Mouse (Mus musculus) lung, postnatal 36 days (tissue): ENCODE data around the gene Cd59b.
"Not testable (repeated sequence)": the region's sequence is repeated elsewhere in the genome, so short reads cannot be mapped to it uniquely, and the experiment has no call there.

ENCODE experiments used
- DNase-seq: peaks from one replicate; pipeline ENCODE4 v3.0.0; 2022; ENCODE audit warnings: mixed read lengths

Gene Cd59b

DNA sequence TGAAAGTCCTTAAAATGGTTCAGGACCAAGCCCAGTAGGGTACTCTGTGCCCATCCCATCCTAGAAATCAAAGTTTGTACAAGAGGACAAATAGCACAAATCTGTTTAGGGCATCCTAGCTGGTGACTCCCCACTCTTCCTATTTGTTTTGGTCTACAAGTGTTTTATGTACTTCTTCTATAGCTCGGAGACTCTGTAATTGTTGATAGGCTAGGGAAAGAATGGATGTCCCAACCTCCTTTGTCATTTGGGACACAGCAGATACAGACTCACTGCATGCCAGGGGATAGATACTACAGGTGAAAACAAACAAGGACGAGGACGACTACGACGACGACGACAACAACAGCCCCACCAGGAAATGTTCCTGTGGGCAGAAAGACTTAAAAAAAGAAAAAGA lies 1.2 kb upstream of the Cd59b start, which contains the start of gene Gm10799:
TSS of gene Gm10799 (minus strand) at position 101 of the 400 bp plus-strand sequence.
- DNase-seq = not testable (repeated sequence)

DNA sequence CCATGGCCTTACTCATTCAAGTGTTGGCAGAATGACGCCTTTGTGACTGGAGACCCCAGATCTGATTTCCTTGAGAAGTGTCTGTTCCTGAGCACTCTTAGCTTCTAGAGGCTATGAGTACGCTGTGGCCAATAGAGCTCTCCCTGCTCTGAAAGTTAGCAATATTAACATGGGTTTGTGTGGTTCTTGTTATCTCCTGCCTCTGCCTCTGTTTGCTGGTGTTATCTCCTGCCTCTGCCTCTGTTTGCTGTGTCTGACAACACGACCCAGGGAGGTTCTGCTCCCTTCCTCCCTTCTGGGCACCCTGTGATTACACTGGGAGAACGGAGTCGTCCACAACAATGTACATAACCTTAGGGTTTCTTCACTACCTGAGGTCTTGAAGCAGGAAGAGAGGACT lies 8.6 kb downstream of the Cd59b start:
- DNase-seq = not testable (repeated sequence)

DNA sequence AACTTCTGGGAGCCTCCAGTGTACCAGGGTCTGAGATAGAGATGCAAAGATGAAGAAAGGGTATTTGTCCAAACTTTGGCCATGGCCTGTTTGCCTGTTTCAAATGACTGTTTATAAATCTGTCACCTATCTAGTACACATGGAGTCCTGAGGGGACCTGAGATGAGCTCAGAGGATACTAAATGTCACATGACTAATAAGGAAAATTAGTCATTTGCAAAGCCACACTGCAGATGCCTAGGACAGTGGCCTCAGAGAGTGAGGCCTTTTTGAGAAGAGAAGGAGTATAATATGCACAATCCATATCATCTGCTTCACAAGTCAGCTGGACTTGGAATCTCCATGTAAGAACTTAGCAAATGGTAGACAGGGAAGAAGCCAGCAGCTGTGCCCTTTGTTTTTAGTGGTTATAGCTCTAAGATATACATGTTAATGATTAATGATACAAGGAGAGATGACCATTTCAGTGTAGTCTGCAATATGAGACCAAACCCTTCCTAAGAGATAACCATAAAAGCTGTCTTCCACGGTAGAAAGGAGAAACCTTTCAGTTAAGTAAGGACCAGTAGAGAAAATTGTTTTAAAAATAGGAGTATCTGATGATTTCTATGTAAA lies 11.9 kb downstream of the Cd59b start:
- not testable (repeated sequence) for DNase-seq

DNA sequence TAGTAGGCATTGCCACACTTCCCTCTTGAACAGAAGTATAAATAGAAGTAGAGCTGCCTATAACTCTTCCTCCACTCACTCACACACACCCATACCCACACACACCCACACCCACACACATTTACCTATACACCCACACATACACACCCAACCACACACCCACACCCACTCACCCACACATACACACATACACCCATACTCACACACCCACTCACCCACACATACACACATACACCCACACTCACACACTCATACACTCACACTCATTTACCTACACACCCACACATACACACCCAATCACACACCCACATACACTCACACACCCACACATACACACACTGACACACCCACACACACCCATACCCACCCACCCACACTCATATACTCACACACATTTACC lies 12.8 kb downstream of the Cd59b start:
- no peak for DNase-seq

DNA sequence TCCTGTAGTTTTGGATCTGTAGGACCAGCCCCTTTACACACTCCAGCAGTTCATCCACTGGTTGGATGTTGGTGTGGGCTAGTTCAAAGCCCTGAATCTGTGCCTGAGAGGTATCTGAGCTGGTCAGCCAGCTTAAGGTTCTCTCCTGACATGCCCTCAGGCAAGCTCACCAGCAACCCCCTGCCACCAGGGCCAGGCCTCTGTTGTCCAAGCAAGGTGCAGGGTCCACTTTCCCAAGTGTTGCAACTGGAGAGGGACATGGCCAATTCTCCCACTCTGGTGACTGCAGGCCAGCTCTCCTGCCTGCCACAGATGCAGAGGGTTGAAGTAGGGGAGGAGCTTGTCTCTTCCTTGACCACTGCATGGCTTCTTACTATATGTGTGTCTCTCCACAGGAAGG lies 14.4 kb downstream of the Cd59b start:
- DNase-seq = not testable (repeated sequence)

DNA sequence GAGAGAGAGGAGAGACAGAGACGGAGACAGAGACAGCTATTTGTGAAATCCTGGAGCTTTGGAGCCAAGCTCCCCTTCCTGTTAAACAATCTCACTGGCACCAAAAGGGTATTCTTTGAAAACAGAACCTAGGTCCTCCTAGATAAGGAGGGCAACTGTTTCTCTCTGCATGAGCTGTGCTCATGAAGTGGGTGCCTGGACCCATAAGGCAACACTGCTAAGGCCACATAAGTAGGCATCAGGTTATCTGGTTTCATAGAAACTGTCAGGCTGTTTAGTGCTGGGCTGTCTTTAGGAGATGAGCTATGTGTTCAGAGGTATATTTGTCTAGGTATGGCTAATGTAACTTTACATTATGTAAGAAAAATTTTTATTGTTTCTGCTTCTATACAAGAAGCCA lies 17.9 kb downstream of the Cd59b start:
- DNase-seq = not testable (repeated sequence)

DNA sequence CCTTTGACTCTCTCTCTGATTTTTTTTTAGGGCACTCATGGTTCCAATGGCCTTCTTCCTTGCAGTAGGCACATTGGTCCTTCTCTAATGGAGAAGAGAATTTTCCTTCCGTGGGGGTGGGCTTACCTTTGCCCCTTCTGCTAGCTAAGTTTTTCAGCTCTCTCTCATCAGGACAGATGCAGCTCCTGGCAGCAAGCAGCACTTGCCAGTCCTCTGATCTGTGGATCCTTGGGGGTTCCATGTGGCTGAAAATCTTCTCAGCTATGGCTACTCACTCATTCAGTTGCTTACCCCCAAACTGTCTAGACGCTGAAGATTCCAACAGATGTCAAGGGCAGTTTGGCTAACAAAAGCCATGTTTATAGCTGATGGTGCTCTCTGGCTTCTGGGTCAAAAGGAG lies 23.7 kb downstream of the Cd59b start:
- DNase-seq = no peak

DNA sequence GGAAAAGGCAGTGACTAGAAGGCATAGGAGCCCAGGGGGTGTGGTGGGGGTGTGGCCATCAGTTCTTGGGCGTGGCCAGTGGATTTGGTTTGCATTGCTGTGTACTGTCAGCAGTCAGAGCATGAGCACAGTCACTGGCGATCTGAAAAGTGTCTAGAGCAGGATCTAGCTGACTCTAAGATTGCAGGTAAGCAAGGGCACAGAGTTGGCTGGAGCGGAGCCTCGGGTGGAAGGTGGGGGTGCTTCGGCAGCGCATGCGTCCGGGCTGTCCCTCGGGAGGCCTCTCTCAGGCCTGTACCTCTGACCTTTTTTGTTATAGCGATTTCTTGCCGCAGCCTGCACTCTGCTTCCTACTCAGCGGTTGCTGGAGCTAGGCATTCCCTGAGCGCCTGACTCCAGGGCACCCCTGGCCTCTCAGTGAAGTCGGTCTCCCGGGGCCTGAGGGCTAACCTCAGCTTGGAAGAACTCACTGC lies 26.1 kb downstream of the Cd59b start, which contains the start of gene Cd59a:
TSS of gene Cd59a (plus strand) at position 61 of the 473 bp plus-strand sequence.
- peak; percentile 92 for DNase-seq

DNA sequence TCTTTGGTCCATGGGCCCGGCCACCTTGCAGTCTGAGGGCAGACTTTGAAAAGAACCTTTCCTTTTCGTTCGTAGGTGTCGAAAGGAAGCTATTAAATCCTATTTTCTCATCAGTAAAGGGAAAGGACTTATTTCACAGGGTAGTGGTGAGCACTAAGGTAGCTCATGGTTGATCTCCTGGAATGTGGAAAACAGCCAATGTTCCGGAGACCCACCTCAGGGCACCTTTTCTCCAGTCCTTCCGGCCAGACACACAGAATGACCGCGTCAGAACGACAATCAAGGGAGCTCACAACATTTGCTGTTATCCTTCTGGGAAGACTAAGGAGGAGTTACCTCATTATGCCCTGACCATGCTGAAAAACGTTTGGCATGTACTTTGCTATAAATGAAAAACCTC lies 26.6 kb downstream of the Cd59b start:
- DNase-seq = no peak

DNA sequence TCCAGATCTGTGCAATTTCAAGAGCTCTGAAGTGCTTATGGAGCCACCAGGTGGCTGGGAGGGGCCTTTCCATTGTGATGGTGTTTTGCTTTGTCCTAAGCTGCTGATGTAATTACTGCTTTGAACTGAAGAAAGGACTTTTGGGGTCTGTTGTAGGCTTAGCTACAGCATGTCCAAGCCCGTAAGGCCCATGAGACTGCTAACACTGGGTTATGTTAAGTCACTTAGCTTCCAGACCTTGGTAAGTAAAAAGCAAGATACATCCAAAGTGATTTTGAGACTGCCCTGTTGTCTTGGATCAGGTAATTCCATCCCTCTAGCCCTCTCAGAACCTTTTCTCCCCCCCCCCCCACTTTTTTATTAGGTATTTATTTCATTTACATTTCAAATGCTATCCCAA lies 27.1 kb downstream of the Cd59b start:
- not testable (repeated sequence) for DNase-seq

DNA sequence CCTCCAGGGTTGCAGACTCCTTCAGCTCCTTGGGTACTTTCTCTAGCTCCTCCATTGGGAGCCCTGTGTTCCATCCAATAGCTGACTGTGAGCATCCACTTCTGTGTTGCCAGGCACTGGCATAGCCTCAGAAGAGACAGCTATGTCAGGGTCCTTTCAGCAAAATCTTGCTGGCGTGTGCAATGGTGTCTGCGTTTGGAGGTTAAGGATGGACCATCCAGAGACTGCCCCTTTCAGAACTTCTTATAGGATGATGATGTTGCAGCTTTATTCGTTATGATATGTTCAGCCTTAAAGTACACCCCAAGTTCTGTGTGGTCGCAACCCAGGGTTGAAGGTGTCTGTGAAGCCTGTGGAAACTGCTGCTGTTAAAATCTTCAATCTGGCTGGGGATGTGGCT lies 27.7 kb downstream of the Cd59b start:
- DNase-seq = not testable (repeated sequence)

DNA sequence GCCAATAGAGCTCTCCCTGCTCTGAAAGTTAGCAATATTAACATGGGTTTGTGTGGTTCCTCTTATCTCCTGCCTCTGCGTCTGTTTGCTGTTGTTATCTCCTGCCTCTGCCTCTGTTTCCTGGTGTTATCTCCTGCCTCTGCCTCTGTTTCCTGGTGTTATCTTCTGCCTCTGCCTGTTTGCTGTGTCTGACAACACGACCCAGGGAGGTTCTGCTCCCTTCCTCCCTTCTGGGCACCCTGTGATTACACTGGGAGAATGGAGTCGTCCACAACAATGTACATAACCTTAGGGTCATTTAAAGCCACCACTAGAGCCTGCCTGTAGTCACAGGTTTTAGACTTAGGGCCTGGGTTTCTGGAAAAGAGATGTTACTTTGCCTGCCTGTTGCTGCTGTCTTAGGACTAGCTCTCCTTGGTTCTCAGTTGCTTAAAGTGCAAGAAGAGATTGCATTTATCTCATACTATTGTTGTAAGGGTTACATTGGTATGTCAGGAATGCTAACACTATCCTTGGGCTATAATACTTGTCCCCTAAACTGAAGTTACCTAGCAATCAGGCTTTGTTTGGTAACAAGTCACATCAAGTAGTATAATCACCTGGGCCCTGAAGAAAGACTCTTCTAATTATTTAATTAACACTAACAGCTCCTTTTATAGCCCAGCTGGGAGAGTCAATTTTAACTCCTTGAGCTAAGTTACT lies 29.0 kb downstream of the Cd59b start:
- no peak for DNase-seq

DNA sequence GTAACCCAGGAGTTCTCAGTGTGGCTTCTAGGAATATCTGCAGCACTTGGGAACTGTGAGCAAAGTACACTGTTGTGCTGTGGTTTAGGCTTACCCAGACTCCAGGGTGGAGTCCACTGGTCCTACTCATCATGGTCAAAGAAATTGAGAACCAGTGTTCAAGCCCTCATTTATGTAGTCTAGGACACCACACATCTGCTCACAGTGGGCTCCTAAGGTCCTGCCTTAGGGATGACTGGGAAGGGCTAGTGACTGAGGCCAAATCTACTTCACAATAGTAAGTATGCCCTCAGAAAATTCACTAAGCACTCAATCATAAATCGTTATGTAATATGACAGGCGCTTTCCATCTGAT lies 29.6 kb downstream of the Cd59b start:
- DNase-seq = no peak

DNA sequence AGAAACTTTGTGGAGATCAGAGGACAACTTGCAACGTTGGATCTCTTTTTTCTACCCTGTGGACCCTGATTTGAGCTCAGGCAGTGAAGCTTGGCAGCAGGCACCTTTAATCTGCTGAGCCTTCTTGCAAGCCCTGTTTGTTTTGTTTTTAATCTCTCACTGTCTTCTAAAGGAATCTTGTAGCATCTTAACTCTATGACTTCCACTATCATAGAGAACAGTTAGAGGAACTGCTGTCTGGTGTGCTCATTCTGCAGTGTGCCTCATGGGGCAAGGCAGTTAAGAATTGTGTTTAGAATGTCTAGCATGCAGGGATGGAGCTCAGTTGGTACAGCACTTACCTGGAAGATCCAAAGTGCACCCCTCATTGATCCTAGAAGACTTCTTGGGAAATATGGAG lies 30.3 kb downstream of the Cd59b start:
- no peak for DNase-seq

DNA sequence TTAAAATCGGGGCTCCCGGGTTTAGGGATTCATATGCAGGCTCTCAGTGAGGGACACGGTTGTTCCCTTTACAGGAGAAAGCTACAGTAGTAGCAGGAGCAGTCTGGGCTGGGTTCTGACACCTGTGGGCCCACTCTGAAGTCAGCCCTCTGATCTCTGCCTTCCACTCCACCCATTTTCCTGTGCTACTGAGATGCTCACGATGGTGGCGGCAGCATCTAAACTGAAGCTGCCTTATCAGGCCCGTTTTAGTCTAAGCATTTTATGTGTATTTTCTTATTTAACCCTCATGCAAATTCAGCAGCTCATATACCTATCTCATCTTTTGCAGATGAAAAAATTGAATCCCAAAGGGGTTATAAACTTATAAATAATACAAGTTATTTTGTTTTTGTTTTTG lies 35.2 kb downstream of the Cd59b start:
- no peak for DNase-seq

DNA sequence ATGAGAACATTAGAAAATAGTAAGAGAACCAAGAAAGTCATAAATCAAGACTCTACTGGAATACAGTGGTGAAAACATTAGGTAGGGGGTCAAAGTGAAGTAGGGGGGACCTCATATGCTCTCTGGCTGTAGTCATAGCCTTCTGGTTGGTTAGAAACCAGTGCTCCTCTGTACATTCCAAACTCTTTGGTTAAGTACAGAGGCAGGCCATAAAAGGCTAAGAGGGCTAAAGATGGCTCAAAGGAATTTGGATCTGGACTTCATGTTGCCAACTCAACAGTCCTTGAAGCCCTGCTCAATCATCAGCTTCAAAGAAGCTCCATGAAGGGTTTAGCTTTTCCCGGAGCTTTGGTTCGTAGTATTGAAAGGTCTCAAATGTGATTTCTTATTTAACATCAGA lies 39.4 kb downstream of the Cd59b start:
- not testable (repeated sequence) for DNase-seq

DNA sequence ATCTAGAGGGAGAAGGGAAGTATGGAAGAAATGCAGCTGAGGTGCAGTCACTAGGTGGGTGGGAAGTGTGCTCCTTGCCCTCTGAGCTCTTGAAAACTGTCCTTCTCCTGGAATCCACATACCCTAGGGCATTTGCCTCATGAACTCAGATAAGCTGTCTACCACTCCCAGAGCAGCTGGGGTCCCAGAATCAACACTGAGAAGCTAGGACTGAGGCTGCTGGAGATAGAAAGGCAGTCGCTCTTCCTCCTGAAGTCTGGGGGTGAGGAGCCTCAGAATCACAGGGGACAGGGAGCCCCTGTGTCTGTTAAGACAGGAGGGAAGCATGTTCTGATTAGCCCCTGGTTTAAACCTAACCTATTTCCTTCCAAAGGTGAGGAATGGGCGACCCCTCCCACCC lies 39.9 kb downstream of the Cd59b start:
- no peak for DNase-seq

DNA sequence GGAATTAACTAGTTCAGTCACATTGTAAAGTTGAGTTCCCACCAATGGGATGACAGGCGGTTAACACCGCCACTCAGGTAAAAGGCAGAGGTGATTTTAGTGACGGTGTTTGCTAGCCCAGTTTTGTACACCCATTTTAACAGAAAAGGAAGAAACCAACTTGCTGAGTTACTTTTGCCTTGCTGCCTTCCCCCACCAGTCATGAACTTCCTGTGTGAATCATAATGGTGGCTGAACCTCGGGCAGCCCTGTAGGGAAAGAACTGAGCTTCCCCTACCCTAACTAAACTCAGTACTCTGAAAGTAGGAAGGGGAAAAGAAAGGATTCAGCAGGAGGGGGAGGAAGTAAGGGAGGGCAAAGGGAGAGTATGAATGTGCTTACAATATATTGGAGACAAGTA lies 40.4 kb downstream of the Cd59b start:
- no peak for DNase-seq

DNA sequence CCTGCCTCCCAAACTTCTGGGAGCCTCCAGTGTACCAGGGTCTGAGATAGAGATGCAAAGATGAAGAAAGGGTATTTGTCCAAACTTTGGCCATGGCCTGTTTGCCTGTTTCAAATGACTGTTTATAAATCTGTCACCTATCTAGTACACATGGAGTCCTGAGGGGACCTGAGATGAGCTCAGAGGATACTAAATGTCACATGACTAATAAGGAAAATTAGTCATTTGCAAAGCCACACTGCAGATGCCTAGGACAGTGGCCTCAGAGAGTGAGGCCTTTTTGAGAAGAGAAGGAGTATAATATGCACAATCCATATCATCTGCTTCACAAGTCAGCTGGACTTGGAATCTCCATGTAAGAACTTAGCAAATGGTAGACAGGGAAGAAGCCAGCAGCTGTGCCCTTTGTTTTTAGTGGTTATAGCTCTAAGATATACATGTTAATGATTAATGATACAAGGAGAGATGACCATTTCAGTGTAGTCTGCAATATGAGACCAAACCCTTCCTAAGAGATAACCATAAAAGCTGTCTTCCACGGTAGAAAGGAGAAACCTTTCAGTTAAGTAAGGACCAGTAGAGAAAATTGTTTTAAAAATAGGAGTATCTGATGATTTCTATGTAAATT lies 41.6 kb downstream of the Cd59b start:
- DNase-seq = not testable (repeated sequence)

DNA sequence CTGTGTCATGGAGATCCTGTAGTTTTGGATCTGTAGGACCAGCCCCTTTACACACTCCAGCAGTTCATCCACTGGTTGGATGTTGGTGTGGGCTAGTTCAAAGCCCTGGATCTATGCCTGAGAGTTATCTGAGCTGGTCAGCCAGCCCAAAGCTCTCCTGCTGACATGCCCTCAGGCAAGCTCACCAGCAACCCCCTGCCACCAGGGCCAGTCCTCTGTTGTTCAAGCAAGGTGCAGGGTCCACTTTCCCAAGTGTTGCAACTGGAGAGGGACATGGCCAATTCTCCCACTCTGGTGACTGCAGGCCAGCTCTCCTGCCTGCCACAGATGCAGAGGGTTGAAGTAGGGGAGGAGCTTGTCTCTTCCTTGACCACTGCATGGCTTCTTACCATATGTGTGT lies 43.9 kb downstream of the Cd59b start:
- not testable (repeated sequence) for DNase-seq

DNA sequence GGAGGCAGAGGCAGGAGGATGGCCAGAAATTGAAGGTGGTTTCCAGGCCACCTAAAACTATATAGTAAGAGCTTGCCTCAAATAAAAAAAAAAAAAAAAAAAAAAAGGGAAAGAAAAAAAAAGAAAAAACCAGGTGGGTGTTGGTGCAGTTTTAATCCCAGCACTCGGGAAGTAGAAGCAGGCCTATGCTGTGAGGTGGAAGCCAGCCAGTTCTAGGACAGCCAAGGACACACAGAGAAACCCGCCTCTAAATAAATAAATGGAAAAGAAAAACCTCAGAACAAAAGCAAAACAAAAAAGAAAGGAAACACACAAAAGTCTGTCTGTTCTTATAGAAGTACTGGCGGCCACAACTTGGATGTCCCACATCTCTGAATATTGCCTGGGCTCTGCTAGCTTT lies 45.2 kb downstream of the Cd59b start:
- no peak for DNase-seq

DNA sequence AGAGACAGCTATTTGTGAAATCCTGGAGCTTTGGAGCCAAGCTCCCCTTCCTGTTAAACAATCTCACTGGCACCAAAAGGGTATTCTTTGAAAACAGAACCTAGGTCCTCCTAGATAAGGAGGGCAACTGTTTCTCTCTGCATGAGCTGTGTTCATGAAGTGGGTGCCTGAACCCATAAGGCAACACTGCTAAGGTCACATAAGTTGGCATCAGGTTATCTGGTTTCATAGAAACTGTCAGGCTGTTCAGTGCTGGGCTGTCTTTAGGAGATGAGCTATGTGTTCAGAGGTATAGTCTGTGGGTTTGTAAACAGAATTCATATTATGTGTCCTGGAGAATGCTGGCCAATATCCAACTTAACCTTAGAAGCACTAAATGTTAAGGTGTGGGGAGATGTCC lies 47.5 kb downstream of the Cd59b start:
- not testable (repeated sequence) for DNase-seq

DNA sequence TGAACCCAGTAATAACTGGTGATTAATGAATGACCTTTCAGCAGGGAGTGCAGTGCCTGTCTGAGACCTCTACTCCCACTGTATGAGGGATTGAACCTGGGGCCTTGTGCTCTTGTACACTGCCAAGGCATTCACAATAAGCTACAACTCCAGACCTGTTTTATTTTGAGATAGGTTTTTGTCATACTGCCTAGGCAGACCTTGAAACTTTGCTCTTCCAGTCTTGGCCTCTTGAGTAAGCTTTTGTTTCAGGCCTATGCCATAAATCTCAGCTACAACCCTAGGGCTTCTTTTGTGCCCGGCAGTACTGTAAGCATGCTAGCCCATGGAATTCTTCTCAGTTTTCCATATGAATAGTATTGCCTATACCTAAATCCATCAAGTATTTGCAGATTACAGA lies 49.4 kb downstream of the Cd59b start:
- no peak for DNase-seq

DNA sequence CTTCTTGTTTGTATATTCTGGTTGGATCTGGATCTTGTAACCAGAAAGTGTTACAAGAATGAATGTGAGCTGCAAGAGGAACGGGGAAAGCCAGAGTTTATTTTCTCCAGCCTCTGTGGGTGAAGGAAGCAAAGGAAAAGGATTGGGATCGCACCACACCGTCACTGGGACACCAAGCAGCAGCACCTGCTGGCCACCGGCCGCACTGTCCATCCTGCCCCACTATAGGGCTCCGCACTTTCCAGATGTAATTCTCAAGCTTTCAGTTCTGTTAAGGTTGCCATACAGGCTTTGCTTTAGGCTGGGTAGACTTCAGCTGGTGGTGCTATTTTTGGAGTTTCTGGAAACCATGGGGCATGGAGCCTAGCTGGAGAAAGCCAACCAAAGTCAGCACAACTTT lies 50.7 kb downstream of the Cd59b start:
- no peak for DNase-seq
